Mouse (Mus musculus): ENCODE data around the gene Akap3.

DNA sequence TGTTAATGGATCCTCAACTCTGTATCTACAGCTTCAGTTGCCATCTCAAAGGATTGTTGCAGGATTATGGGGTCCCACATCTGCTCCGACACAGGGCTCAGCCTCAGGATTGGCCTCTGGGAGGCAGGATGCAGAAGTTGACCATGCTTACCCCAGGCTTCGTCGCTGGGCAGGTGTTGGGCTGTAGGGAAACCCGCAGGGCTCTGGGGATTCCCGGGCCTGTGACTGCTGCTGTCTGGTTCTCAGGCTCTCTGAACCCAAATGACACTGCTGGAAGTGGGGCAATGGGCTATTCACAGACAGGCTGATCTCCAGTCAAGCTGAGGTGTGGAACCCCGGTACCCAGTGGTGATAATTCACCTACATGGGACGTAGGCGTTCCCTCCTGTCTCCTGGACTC is 36.6 kb upstream of the Akap3 start:
- TF ChIP-seq POLR2A (IDR thresholded peaks at IDR 0.05; ENCODE audit: low read depth, low read length), result no peak
- TF ChIP-seq CTCF (IDR thresholded peaks at IDR 0.05; ENCODE audit: borderline replicate concordance, insufficient read depth, low read length), result no peak

All from embryonic fibroblast, embryonic 13.5 days (primary cell).